8 mouse cellular contexts compared by ENCODE assay signal in the genomic region with DNA sequence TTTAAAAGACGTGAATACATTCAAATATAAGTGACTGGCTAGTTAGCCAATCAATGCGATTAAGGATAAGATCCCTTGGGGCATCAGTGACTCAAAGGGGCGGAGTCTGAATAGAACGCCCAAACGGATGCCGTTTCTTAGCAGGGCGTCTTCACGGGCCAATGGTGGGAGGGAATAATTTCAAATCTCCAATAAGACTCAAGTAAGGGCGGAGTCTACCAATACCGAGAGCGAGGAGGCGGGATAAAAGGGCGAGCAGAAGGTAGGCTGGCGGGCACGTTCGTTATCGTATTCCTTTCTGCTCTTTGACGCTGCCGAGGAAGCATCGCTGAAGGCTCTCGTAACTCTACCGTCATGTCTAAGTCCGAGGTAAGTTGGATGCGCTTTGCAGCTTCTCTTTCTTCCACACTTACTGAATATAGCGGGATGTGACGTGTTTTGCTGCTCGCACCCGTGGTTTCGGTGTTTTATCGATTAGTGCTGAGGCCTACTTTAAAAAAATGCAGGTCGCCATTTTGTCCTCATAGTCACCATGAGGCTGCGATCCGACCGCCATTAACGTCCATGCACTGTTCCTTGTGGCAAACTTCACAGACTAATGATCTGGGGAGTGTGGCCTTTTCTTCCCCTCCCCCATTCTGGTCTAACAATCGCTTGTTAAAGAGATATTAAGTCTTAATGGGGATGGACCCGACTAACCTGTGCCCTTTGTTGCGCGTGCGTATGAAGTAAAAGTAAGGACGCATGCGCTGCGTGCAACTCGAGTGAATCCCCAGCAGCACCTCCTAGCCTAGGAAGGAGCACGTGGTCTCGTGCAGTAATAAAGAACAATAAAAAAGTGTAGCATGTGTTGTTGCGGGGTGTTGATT. TPM values are rescaled to one million over a fixed set of nuclear protein-coding genes. Genes with fewer than 3 reads are reported as not detected.
DNase-seq lines count a peak whose midpoint lies in the region; ATAC-seq and TF ChIP-seq lines count a peak whose summit lies in the region.

A gene (plus strand): TSS at position 273 of the 869 bp plus-strand sequence.

- peak within 1 kb of the TSS; percentile 95 for H3K4me2 ChIP-seq in heart, embryonic 12.5 days
- peak within 1 kb of the TSS; percentile 73 for H3K4me2 ChIP-seq in kidney, postnatal 0 days (ENCODE audit: low read length)
- peak within 1 kb of the TSS; percentile 90 for H3K4me2 ChIP-seq in liver, embryonic 11.5 days
- peak within 1 kb of the TSS; percentile 73 for H3K4me2 ChIP-seq in stomach, embryonic 15.5 days

- no peak for TF ChIP-seq CTCF in kidney, postnatal 0 days (IDR thresholded peaks at IDR 0.05; ENCODE audit: low read depth)

- peaks cover 35% of the 10 kb centered on the region for H3K4me1 ChIP-seq in heart, embryonic 12.5 days (replicated peaks)
- H3K4me1 ChIP-seq in kidney, postnatal 0 days (replicated peaks; ENCODE audit: insufficient read depth, low read length) = peaks cover 12% of the 10 kb centered on the region
- peaks cover 25% of the 10 kb centered on the region for H3K4me1 ChIP-seq in liver, embryonic 11.5 days (replicated peaks; ENCODE audit: control insufficient read depth, insufficient read depth, low read length)
- H3K4me1 ChIP-seq in stomach, embryonic 15.5 days = peaks cover 8% of the 10 kb centered on the region; the same call in 1 of the 2 replicates

- H3K4me3 ChIP-seq in heart, embryonic 12.5 days = peak within 1 kb of the TSS; percentile 80
- H3K4me3 ChIP-seq in kidney, postnatal 0 days (replicated peaks; ENCODE audit: low read depth, low read length) = peak within 1 kb of the TSS; percentile 67
- H3K4me3 ChIP-seq in liver, embryonic 11.5 days (ENCODE audit: low read depth, low read length) = peak within 1 kb of the TSS; percentile 88
- H3K4me3 ChIP-seq in stomach, embryonic 15.5 days (replicated peaks) = peak within 1 kb of the TSS; percentile 70

- H3K36me3 ChIP-seq in heart, embryonic 12.5 days = peaks cover 43% of the 10 kb centered on the region
- H3K36me3 ChIP-seq in kidney, postnatal 0 days (ENCODE audit: insufficient read depth, low read length) = peaks cover 22% of the 10 kb centered on the region
- H3K36me3 ChIP-seq in liver, embryonic 11.5 days (ENCODE audit: control insufficient read depth, insufficient read depth, low read length) = peaks cover 36% of the 10 kb centered on the region
- peaks cover 15% of the 10 kb centered on the region for H3K36me3 ChIP-seq in stomach, embryonic 15.5 days

- peak within 1 kb of the TSS; percentile 86 for H3K27ac ChIP-seq in heart, embryonic 12.5 days (ENCODE audit: poor library complexity, severe bottlenecking)
- peak within 1 kb of the TSS; percentile 94 for H3K27ac ChIP-seq in kidney, postnatal 0 days
- peak within 1 kb of the TSS; percentile 95 for H3K27ac ChIP-seq in liver, embryonic 11.5 days (ENCODE audit: low read depth, low read length)
- peak within 1 kb of the TSS; percentile 93 for H3K27ac ChIP-seq in stomach, embryonic 15.5 days

- peak; percentile 98 for DNase-seq in CD4-positive helper T cell, adult 2 months (ENCODE audit: low read depth, low spot score)
- peak; percentile 99 for DNase-seq in brain, embryonic 18.5 days (ENCODE audit: low read depth, low spot score)
- DNase-seq in kidney, postnatal 0 days (ENCODE audit: low spot score) = peak; percentile 100
- DNase-seq in liver, embryonic 11.5 days (ENCODE audit: low spot score) = peak; percentile 87
- peak; percentile 98 for DNase-seq in naive thymus-derived CD4-positive, alpha-beta T cell, adult 2 months (ENCODE audit: low read depth)

- peak within 1 kb of the TSS; percentile 92 for H3K9ac ChIP-seq in heart, embryonic 12.5 days
- peak within 1 kb of the TSS; percentile 80 for H3K9ac ChIP-seq in kidney, postnatal 0 days (ENCODE audit: low read depth, low read length)
- H3K9ac ChIP-seq in liver, embryonic 11.5 days (ENCODE audit: low read depth, low read length) = peak within 1 kb of the TSS; percentile 99
- H3K9ac ChIP-seq in stomach, embryonic 15.5 days = peak within 1 kb of the TSS; percentile 65

- H3K9me3 ChIP-seq in heart, embryonic 12.5 days (replicated peaks) = no peaks in the 10 kb centered on the region
- no peaks in the 10 kb centered on the region for H3K9me3 ChIP-seq in kidney, postnatal 0 days (replicated peaks; ENCODE audit: low read length)
- no peaks in the 10 kb centered on the region for H3K9me3 ChIP-seq in liver, embryonic 11.5 days (ENCODE audit: control insufficient read depth, low read length)
- no peaks in the 10 kb centered on the region for H3K9me3 ChIP-seq in stomach, embryonic 15.5 days

- ATAC-seq in erythroid progenitor cell, adult 5-6 weeks (replicated peaks; ENCODE audit: low FRiP score, poor library complexity, severe bottlenecking) = peak; percentile 80
- ATAC-seq in heart, embryonic 12.5 days (ENCODE audit: insufficient number of reproducible peaks, low FRiP score) = peak; percentile 92
- peak; percentile 92 for ATAC-seq in kidney, postnatal 0 days (replicated peaks; ENCODE audit: low FRiP score, low read depth)
- ATAC-seq in liver, embryonic 11.5 days (replicated peaks; ENCODE audit: low FRiP score) = peak; percentile 85
- ATAC-seq in stomach, embryonic 15.5 days (ENCODE audit: insufficient read depth, low FRiP score, low read depth) = peak; percentile 89

- WGBS in heart, embryonic 12.5 days = 0% methylated on average over 47 of the region's 47 CpGs
- WGBS in kidney, postnatal 0 days = under 1% methylated on average over 47 of the region's 47 CpGs
- under 1% methylated on average over 47 of the region's 47 CpGs for WGBS in liver, embryonic 11.5 days
- under 1% methylated on average over 47 of the region's 47 CpGs for WGBS in stomach, embryonic 15.5 days

- H3K27me3 ChIP-seq in heart, embryonic 12.5 days (replicated peaks) = no peaks in the 10 kb centered on the region
- no peaks in the 10 kb centered on the region for H3K27me3 ChIP-seq in kidney, postnatal 0 days (ENCODE audit: insufficient read depth, low read length)
- H3K27me3 ChIP-seq in liver, embryonic 11.5 days (replicated peaks; ENCODE audit: control insufficient read depth, insufficient read depth, low read length) = no peaks in the 10 kb centered on the region
- no peaks in the 10 kb centered on the region for H3K27me3 ChIP-seq in stomach, embryonic 15.5 days (replicated peaks)

RNA-seq across cellular contexts. Expression of the gene that starts here (rescaled TPM):
- 198 and 238 TPM in 2 replicates for total RNA-seq in erythroid progenitor cell, adult 5-6 weeks (2015; ENCODE audit: low replicate concordance)
- 338 and 377 TPM in 2 replicates for total RNA-seq in erythroid progenitor cell, adult 5-6 weeks (2017; ENCODE audit: low replicate concordance)
- 554 and 557 TPM in 2 replicates for polyA plus RNA-seq in heart, embryonic 12.5 days (2016; fragmentation: Nextera tagmentation; extraction: Ambion mirVana)
- polyA plus RNA-seq in kidney, postnatal 0 days (2015; fragmentation: Nextera tagmentation; extraction: Ambion mirVana) = 705 and 720 TPM in 2 replicates
- polyA plus RNA-seq in liver, embryonic 11.5 days (2014; fragmentation: Nextera tagmentation; extraction: Ambion mirVana) = 917 and 938 TPM in 2 replicates
- 664 and 681 TPM in 2 replicates for polyA plus RNA-seq in stomach, embryonic 15.5 days (2015; fragmentation: Nextera tagmentation; extraction: Ambion mirVana)

Comparison
In these comparisons a context has a peak if more than half of its experiments do, and no peak if none do; other contexts are left out.
1. Peak in every context shown above with its lines: DNase-seq, ATAC-seq, H3K4me3 ChIP-seq and H3K27ac ChIP-seq.